Mouse (Mus musculus) heart, embryonic 11.5 days (tissue): Measurements from ENCODE around the gene Faf2. TPM values are rescaled to one million over a fixed set of nuclear protein-coding genes. Genes with fewer than 3 reads are reported as not detected.

Experiments used
- ATAC-seq: fragments of 200-750 bp; cut with Nextera tagmentation; replicated peaks from 2 replicates; pipeline ENCODE4 v1.8.0; 2017; ENCODE audit warnings: moderate library complexity; ENCODE audit not compliant: insufficient number of reproducible peaks, low FRiP score, low TSS enrichment
- H3K27ac ChIP-seq: fragments of 300-500 bp; sonication (generic); 2 replicates; pipeline ENCODE4 v1.5.1; 2014; ENCODE audit warnings: mild to moderate bottlenecking, low read depth, low read length
- H3K27me3 ChIP-seq: fragments of 300-500 bp; sonication (generic); 2 replicates; pipeline ENCODE4 v1.6.1; 2014; ENCODE audit warnings: mild to moderate bottlenecking, low read length, mixed read lengths; ENCODE audit not compliant: control insufficient read depth, insufficient read depth
- H3K36me3 ChIP-seq: fragments of 300-500 bp; sonication (generic); 2 replicates; pipeline ENCODE4 v1.6.1; 2014; ENCODE audit warnings: mild to moderate bottlenecking, low read length, moderate library complexity, mixed read lengths; ENCODE audit not compliant: control insufficient read depth, insufficient read depth
- H3K4me1 ChIP-seq: fragments of 300-500 bp; sonication (generic); 2 replicates; pipeline ENCODE4 v1.6.1; 2014; ENCODE audit warnings: low read length; ENCODE audit not compliant: control insufficient read depth, insufficient read depth
- H3K4me2 ChIP-seq: fragments of 300-500 bp; sonication (generic); 2 replicates; pipeline ENCODE4 v1.6.1; 2014; ENCODE audit warnings: mild to moderate bottlenecking, moderate library complexity
- H3K4me3 ChIP-seq: fragments of 300-500 bp; sonication (generic); 2 replicates; pipeline ENCODE4 v1.5.1; 2014; ENCODE audit warnings: low read depth, low read length
- H3K9ac ChIP-seq: fragments of 300-500 bp; sonication (generic); 2 replicates; pipeline ENCODE4 v1.6.1; 2014; ENCODE audit warnings: mild to moderate bottlenecking, low read depth, low read length, moderate library complexity
- H3K9me3 ChIP-seq: fragments of 300-500 bp; sonication (generic); replicated peaks from 2 replicates; pipeline ENCODE4 v1.6.1; 2016; ENCODE audit warnings: low read length; ENCODE audit not compliant: control insufficient read depth
- WGBS: fragments of 180-500 bp; shearing (Covaris S2); extraction: QIAGEN DNeasy Blood & Tissue Kit; methylation state at CpG from one replicate; pipeline ENCODE4 v1.1.7; 2014; ENCODE audit not compliant: insufficient replicate concordance; 5-methylcytosine and 5-hydroxymethylcytosine counted together
- microRNA-seq: library from miRNA; unstranded; fragments of <30 nt; microRNA quantifications from one replicate; pipeline ENCODE4, GENCODE M21; 2016; ENCODE audit warnings: borderline number of aligned reads
- polyA plus RNA-seq: library from polyadenylated mRNA; unstranded; fragments of >200 nt; fragmentation: Nextera tagmentation; extraction: Ambion mirVana; gene quantifications from 2 replicates; pipeline ENCODE4 v1.2.1, GENCODE M21; 2014

Gene Faf2
- polyA plus RNA-seq, 1 experiment from 2014 or later, result 73.8 TPM

DNA sequence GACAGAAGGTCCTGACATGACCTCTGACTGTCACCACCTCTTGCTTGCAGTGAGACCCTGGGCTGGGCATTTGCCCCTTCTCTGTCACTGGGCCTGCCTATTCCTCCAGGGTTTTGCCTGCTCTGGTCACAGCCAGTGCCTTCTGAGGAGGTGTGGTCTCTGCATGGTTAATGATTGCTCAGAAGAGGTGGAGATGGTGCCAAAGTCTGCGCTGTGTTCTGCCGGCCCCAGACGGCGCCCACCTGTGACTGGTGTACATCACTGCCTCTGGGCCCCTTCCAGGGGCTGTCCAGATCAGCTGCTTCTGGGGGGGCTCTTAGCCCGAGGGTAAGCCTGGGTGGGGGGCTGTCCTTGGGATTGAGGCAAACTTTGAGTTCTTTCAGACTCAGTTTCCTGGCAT, 79.7 kb downstream of the Faf2 start, which contains the start of gene Cdhr2:
TSS of gene Cdhr2 (plus strand) at position 219 of the 400 bp plus-strand sequence.
- Histone ChIP-seq H3K4me2 (no peak within 1 kb of the TSS), H3K36me3 (no peaks in the 10 kb centered on the region), H3K27me3 (no peaks in the 10 kb centered on the region), H3K9me3 (no peaks in the 10 kb centered on the region), H3K4me1 (no peaks in the 10 kb centered on the region), H3K27ac (no peak within 1 kb of the TSS), H3K4me3 (no peak within 1 kb of the TSS), H3K9ac (no peak within 1 kb of the TSS)
- WGBS, result 70% methylated on average over 5 of the region's 5 CpGs
- no peak for ATAC-seq

- ATAC-seq, result no peak
- H3K9me3 ChIP-seq, result no peaks in the 10 kb centered on the region
- H3K4me2 ChIP-seq, result no peak overlapping the region
- H3K27ac ChIP-seq, result no peak overlapping the region
- H3K36me3 ChIP-seq, result no peaks in the 10 kb centered on the region
- no peak overlapping the region for H3K9ac ChIP-seq
- no peak overlapping the region for H3K4me3 ChIP-seq
- no peaks in the 10 kb centered on the region for H3K4me1 ChIP-seq
- 59% methylated on average over 7 of the region's 7 CpGs for WGBS
- H3K27me3 ChIP-seq, result no peaks in the 10 kb centered on the region; the same call in 1 of the 2 replicates
Measured at GRCm38 (mm10) chr13:54702507-54702906, 80.9 kb downstream of the Faf2 start.

DNA sequence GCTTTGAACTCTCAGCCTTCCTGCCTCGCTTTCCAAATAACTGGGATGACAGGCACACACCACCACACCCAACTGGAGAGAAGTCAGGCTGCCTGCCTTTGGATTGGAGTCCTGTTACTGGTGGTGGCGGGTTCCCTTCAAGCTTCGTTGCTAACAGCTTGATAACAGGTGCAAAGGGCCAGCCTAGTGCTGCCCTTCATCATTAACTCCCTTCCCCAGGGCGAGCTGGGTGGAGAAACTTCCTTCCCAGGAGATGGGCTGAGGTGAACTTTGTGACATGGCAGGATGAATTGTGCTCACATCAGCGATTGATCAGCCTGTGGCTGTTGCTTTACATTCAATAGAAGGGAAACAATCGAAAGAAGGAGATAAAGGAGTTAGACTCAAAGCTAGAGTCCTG, 83.3 kb downstream of the Faf2 start:
- Histone ChIP-seq H3K36me3 (no peaks in the 10 kb centered on the region), H3K27me3 (no peaks in the 10 kb centered on the region; the same call in 1 of the 2 replicates), H3K4me3 (no peak overlapping the region), H3K4me1 (no peaks in the 10 kb centered on the region), H3K27ac (no peak overlapping the region), H3K4me2 (no peak overlapping the region), H3K9me3 (no peaks in the 10 kb centered on the region), H3K9ac (no peak overlapping the region)
- WGBS, result 53% methylated on average over 6 of the region's 6 CpGs
- ATAC-seq, result no peak

GRCm38 (mm10) chr13:54710866-54711265, 89.3 kb downstream of the Faf2 start:
- H3K9ac ChIP-seq, result no peak overlapping the region
- no peaks in the 10 kb centered on the region for H3K4me1 ChIP-seq
- 72% methylated on average over 3 of the region's 3 CpGs for WGBS

More at GRCm38 (mm10) chr13:54710866-54711265, 89.3 kb downstream of the Faf2 start:
- no peak overlapping the region for H3K4me2 ChIP-seq
- no peak overlapping the region for H3K27ac ChIP-seq
- H3K9me3 ChIP-seq, result no peaks in the 10 kb centered on the region
- peaks cover under 1% of the 10 kb centered on the region for H3K27me3 ChIP-seq
- no peak overlapping the region for H3K4me3 ChIP-seq
- ATAC-seq, result no peak
- H3K36me3 ChIP-seq, result no peaks in the 10 kb centered on the region

Small RNA genes lying within 50 kb of the gene (microRNA-seq; reads per million reads assigned to microRNA genes)
- gene Gm24195, result not detected

Other genes with a start within 250 kb of the Faf2 start
- 98.8 and 99.7 TPM in 2 replicates for gene Thoc3, start 152.9 kb upstream of the Faf2 start, polyA plus RNA-seq
- gene Simc1, start 118.0 kb upstream of the Faf2 start, polyA plus RNA-seq, result 7.0 and 7.6 TPM in 2 replicates
- 126 and 137 TPM in 2 replicates for gene 4833439L19Rik, start 56.3 kb upstream of the Faf2 start, polyA plus RNA-seq
- 17.6 and 18.4 TPM in 2 replicates for gene Arl10, start 46.8 kb upstream of the Faf2 start, polyA plus RNA-seq
- gene Nop16, start 31.7 kb upstream of the Faf2 start, polyA plus RNA-seq, result 61.8 and 65.6 TPM in 2 replicates
- gene Higd2a, start 31.6 kb upstream of the Faf2 start, polyA plus RNA-seq, result 225 and 241 TPM in 2 replicates
- 38.6 and 39.5 TPM in 2 replicates for gene Cltb, start 10.4 kb upstream of the Faf2 start, polyA plus RNA-seq
- 70.7 and 75.8 TPM in 2 replicates for gene Rnf44, start 72.1 kb downstream of the Faf2 start, polyA plus RNA-seq
- 0.04 and 0.24 TPM in 2 replicates for gene Cdhr2, start 79.7 kb downstream of the Faf2 start, polyA plus RNA-seq
- 0.13 TPM in 2 replicates for gene Gprin1, start 128.1 kb downstream of the Faf2 start, polyA plus RNA-seq
- 0.27 and 0.59 TPM in 2 replicates for gene Sncb, start 144.8 kb downstream of the Faf2 start, polyA plus RNA-seq
- gene Eif4e1b, start 162.2 kb downstream of the Faf2 start, polyA plus RNA-seq, result not detected in 2 replicates
- 2.4 and 3.9 TPM in 2 replicates for gene Tspan17, start 167.6 kb downstream of the Faf2 start, polyA plus RNA-seq